Mouse (Mus musculus) lung, postnatal 25 days (tissue): ENCODE data around the gene Tespa1.
"Not testable (repeated sequence)": the region's sequence is repeated elsewhere in the genome, so short reads cannot be mapped to it uniquely, and the experiment has no call there.

Source experiments
- DNase-seq: peaks from one replicate; pipeline ENCODE4 v3.0.0; 2022; ENCODE audit warnings: low spot score

Tespa1 gene

DNA sequence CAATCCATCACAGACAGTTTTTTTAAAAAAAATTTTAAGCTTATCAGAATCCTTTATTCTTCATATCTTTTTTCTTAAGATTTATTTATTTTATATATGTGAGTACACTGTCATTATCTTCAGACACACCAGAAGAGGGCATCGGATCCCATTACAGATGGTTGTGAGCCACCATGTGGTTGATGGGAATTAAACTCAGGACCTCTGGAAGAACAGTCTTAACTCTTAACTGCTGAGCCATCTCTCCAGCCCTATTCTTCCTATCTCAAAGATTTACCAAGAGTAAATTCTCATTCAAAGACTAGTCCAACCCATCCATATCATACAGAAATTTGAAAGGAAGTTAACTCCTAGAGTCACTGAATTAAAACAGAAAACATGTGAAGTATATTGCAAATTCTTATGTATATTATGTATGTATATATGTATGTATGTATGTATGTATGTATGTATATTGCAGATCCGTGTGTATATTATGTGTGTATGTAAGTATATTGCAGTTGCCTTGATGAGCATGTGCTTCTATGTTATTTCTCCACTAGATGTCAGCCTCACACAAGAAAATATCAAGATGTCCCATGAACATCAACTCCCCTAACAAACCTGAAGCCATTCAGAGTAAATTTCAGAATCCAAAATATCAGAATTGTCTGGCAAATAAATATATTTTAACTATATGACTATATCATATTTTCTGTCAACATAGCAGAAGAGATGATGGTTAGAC, 40.9 kb downstream of the Tespa1 start:
- DNase-seq, result no peak

DNA sequence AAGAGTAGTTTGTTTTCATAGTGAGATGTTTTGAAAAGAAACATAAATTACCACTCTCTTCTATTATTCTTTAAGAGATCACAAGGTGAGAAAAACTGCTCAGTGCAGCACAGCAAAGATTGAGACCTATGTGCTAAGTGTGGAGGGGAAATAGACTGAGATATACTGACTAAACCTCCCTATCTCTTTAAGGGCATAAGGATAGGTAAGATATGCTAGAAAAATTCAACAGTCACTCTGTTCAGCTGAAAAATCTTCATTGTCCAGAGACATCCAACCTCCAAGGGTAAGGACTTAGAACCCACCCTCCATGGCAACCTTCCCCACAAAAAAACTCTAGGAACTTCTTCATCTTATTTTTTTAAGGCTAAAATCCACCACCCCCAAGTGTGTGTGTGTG, 42.1 kb downstream of the Tespa1 start:
- DNase-seq, result no peak

DNA sequence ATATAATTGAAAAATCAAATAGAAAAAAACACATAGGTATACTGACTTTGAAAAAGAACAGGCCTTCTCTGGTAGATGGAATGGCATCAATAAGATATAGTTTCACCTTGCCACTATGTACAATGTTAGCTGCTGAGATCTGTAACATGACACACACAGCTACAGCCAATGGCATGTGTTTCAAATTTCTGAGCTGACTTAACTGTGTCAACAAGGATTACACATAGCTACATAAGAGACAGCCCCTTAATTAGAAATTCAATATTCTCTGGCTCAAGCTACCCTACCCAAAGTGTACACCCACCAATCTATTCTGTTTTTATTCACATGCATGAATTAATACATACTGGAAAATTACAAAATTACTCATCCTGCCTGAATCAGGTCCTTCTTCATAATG, 45.7 kb downstream of the Tespa1 start:
- no peak for DNase-seq

DNA sequence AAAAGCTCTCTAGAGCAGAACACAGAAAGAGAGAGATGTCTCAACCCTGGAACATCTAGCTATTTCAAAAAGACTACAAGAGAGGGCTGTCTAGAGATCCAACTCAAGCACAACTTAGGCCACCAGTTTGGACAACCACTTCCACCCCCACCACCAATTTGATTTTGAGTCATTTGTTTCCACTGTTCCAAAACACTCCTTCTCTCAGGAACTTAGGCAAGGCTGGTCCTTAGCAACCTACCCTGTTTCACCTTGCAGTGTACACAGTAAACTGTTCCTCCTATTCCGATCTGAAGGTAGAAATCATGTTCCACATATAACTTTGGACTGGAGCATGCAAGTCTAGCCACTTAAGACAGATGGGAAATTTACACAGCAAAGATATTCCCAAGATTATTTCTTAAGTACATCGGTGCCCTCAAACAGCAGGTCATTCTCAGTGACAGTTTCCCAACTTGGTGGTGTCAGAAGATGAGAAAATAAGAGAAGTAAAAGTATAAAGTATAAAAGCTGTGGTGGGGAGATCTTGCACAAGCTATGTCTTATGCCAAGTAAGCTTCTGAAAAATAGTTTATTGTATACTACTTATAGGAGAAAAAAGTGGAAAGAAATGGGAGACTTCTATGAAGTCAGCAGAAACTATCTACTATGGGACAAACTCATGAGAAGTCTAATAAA, 47.5 kb downstream of the Tespa1 start:
- DNase-seq, result no peak

DNA sequence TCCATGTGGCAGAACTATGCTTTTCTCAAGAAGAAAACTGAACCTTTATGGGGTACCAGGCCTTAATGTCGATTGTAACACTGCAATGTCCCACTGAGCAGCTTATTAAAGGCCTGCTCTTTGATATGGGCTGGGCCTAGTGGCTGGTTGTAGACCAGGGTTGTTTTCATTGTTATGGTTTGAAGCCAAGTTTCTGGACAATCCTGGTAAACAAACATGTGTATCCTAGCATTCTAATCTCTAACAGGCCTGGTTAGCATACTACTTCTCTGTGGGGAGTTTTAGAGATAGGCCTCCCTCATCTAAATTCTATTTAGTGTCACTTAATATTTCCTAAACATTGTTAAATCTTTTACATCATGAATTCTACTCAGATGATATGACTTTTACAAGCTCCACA, 49.0 kb downstream of the Tespa1 start:
- no peak for DNase-seq

DNA sequence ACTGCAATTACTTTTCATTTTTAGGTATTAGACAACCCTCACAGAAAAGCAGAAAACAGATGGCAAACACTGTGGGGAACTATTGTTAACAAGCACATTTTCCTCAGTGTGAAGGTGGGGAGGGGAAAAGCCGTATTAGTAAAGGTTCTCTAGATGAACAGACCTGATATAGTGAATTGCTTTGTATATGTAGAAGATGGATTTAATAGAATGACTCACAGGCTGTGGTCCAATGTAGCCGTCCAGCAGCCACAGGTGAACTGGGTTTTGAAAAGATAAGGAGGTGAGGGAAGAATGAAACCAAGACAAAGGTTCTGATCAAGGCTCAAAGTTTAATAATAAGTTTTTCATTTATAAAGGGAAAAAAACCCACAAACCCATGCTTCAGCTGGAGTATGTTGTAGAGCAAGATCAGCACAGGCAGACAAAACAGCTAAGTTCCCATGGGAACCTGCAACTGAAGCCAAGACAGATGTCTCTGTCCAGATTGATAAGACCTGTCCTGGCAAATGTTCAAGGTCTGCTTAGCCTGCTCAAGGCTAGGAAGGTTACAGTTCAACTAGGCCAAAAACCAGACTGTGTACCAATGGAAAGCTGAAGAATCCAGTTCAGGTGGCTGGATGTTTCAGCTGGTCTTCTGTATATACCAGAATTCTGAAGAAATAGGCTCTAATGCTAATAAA, 50.0 kb downstream of the Tespa1 start:
- no peak for DNase-seq

DNA sequence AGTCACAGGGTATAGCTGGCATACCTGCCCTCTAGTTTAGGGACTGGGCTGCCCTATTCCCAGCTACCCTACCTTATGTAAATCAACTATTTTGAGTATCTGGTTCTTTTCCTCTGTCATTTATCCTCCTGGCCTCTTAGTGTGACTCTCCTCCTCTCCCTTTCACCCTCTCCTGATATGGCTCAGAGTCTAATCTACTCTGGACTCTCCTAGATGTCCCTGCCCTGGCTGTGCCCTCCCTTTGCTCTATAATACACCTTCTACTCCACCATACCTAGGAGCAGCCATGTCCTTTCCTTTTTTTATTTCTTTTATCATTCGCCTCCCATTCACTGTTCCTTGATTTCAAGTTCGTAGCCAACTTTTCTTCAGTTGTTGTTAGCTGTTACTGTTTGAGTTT, 52.5 kb downstream of the Tespa1 start:
- DNase-seq, result no peak

DNA sequence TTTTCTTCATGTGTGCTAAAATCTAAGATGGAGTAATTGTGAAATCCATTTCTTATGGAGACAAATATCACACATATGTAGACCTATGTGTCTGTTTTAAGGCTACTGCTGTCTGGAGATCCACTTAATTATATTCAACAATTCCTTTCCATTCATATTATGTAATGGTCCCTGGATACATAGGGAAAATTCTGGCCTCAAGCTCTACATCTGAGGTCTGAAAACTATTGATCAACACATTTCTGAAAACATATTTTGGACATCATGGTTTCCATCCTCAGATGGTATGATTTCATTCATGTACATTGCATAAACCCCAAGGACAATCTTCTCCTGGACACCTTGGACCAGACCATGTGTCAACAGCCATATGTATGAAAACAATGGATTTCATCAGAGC, 71.6 kb downstream of the Tespa1 start, which contains the start of gene Vmn2r84:
TSS of gene Vmn2r84 (minus strand) at position 101 of the 400 bp plus-strand sequence.
- no peak for DNase-seq

DNA sequence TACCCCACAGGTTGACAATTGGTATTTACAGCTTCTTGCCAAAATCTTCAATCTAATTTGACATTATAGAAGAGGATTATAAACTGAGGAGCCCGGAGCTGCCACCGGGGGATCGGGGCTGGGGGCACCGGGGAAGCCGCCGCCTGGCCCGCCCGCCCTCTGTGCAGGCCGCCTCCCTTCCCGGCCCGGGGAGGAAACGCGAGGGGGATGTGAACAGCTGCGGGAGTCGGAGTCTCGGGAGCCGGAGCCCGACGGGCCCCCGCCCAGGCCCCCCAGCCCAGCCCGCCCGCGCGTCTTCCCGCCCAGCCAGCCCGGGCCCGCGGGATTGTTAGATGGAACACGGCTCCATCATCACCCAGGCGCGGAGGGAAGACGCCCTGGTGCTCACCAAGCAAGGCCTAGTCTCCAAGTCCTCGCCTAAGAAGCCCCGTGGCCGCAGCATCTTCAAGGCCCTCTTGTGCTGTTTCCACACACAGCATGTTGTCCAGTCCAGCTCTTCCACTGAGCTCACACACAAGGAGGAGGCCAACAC, 89.6 kb downstream of the Tespa1 start:
- DNase-seq, result not testable (repeated sequence)
